Mouse (Mus musculus): Measurements from ENCODE around the gene Axin2. TPM values are rescaled to one million over a fixed set of nuclear protein-coding genes. Genes with fewer than 3 reads are reported as not detected.
A peak's percentile ranks its signal among the peaks of the same experiment; 100 is the strongest.

Axin2 gene
- total and polyA plus RNA-seq, 3 experiments, result 2.8 to 6.6 (median 3.5) TPM

DNA sequence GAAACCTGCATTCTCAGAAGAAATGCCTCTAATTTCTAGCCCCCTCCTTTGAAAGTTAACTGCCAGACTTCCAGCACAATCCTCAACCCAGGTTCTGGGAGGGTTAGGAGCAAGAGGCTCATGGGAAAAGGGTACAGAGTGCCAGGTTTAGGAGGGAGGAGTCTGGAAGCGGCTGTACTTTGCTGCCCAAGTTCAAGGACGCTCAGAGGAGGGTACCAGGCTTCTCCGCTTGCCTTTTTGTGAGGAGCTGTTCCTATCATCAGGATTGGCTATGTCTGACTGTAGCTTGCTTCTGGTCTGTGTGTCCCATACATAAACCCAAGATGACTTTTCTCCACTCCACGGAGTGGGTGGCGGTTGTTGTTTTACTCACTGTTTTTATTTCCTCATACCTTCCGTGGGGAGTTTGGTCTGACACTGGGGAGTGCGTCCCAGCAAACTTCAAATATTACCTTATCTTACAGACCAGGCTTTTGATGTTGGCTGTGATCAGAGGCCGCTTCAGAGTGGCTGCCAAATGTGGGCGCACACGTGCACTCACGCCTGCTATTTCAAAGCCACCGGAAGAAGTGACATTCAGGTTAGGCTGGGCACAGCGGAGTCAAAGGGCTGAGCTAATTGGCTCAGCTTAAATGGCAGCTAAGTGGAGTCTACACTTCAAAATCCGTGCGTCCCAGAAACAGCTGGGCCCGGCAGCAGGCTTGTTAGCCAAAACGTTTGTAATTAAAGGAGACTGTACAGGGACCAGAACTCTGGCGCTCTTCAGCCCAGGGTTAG is 16.1 kb downstream of the Axin2 start:
- no peaks in the 10 kb centered on the region for H3K36me3 ChIP-seq (ENCODE audit: control insufficient read depth, insufficient read depth, low read length)
- H3K4me1 ChIP-seq (ENCODE audit: control insufficient read depth, insufficient read depth, low read length), result peaks cover 4% of the 10 kb centered on the region
- TF ChIP-seq POLR2A (IDR thresholded peaks at IDR 0.05; ENCODE audit: insufficient read depth, low read depth, low read length) (no peak), CTCF (IDR thresholded peaks at IDR 0.05) (no peak), EP300 (IDR thresholded peaks at IDR 0.05; ENCODE audit: insufficient read depth, low read depth, low read length) (no peak)
- no peak overlapping the region for H3K4me3 ChIP-seq
- 0 out of 2 replicates have a peak overlapping the region, but pooled peaks have one; percentile 22 for H3K9ac ChIP-seq (ENCODE audit: low read depth, low read length)
- H3K27ac ChIP-seq, result peak overlapping the region; percentile 23; the same call in 1 of the 2 replicates
- WGBS, result 53% methylated on average over 18 of the region's 18 CpGs
- no peaks in the 10 kb centered on the region for H3K27me3 ChIP-seq (ENCODE audit: control insufficient read depth, insufficient read depth, low read length)
- no peak for DNase-seq
- intact Hi-C loops (cut with DNase I), result no loop called here
- no peaks in the 10 kb centered on the region for H3K79me2 ChIP-seq (replicated peaks; ENCODE audit: control insufficient read depth, insufficient read depth, low read length)

DNA sequence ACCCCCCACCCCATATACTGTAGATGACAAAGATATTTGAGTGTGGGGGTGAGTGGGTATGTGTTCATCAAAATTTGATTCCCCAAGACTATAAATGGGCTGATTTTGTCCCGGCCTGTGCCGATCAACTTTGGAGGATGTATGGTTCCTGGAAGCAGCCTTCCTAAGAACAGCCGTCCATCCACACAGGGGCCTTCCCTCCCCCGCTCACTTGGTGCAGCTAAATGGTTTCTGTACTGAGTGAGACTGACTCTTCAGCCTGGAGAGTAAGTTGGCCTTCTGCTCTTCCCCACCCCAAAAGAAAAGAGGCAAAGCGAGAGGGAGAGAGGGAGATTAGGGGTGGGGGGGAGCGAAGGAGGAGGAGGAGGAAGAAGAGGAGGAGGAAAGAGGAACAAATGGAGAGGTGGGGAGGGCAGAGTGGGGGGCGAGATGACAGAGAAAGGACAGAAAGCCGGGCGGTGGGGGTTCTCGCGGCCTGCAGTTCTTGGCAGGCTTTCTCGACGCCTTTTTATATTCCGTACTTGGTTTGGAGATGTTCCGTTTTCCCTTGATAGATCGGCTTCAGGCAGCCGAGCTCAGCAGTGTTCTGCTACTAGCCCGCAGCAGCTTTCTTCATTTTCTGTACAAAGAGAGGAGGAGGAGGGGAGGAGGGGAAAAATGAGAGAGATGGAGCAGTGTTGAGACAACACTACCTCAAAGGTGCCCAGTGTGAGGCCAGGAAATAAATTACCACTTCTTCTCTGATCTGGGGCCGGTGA is 20.7 kb downstream of the Axin2 start:
- no peak for TF ChIP-seq CTCF (IDR thresholded peaks at IDR 0.05)
- no peak for TF ChIP-seq POLR2A (IDR thresholded peaks at IDR 0.05; ENCODE audit: insufficient read depth, low read depth, low read length)
- TF ChIP-seq EP300 (IDR thresholded peaks at IDR 0.05; ENCODE audit: insufficient read depth, low read depth, low read length), result no peak
- no peaks in the 10 kb centered on the region for H3K27me3 ChIP-seq (ENCODE audit: control insufficient read depth, insufficient read depth, low read length)
- no peak for DNase-seq
- no peaks in the 10 kb centered on the region for H3K4me1 ChIP-seq (ENCODE audit: control insufficient read depth, insufficient read depth, low read length)
- H3K9ac ChIP-seq (ENCODE audit: low read depth, low read length), result no peak overlapping the region
- H3K4me3 ChIP-seq, result no peak overlapping the region
- H3K79me2 ChIP-seq (replicated peaks; ENCODE audit: control insufficient read depth, insufficient read depth, low read length), result no peaks in the 10 kb centered on the region
- intact Hi-C loops (cut with DNase I), result no loop called here
- WGBS, result 72% methylated on average over 19 of the region's 19 CpGs
- no peak overlapping the region for H3K27ac ChIP-seq
- H3K36me3 ChIP-seq (ENCODE audit: control insufficient read depth, insufficient read depth, low read length), result no peaks in the 10 kb centered on the region

DNA sequence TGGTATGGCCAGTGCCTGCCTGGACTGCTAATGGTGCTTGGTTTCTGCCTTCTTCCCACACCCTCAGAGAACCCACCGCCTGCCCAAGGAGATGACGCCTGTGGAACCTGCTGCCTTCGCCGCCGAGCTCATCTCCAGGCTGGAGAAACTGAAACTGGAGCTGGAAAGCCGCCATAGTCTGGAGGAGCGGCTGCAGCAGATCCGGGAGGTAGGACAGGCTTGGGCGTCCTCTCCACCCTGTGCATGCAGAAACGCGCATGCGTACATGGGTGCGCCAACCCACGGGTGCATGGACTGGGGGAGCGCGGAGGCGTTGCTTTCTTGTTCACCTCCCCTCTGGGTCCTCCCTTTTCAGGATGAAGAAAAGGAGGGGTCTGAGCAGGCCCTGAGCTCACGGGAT is 21.7 kb downstream of the Axin2 start:
- H3K36me3 ChIP-seq (ENCODE audit: control insufficient read depth, insufficient read depth, low read length), result no peaks in the 10 kb centered on the region

DNA sequence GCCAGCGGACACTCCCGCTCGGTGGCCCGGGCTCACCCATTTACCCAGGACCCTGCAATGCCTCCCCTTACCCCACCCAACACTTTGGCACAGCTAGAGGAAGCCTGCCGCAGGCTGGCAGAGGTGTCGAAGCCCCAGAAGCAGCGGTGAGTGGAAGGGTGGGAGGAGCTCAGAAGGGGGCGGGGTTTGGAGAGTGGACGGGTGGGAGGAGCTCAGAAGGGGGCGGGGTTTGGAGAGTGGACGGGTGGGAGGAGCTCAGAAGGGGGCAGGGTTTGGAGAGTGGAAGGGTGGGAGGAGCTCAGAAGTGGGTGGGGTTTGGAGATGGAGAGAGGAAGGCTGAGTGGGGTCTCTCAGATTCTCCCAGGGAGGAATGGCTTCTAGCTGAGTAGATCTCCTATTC is 23.6 kb downstream of the Axin2 start:
- DNase-seq, result no peak
- intact Hi-C loops (cut with DNase I), result no loop called here
- TF ChIP-seq POLR2A (IDR thresholded peaks at IDR 0.05; ENCODE audit: insufficient read depth, low read depth, low read length), result no peak
- TF ChIP-seq EP300 (IDR thresholded peaks at IDR 0.05; ENCODE audit: insufficient read depth, low read depth, low read length), result no peak
- TF ChIP-seq CTCF (IDR thresholded peaks at IDR 0.05), result no peak
- Histone ChIP-seq H3K79me2 (replicated peaks; ENCODE audit: control insufficient read depth, insufficient read depth, low read length) (no peaks in the 10 kb centered on the region), H3K4me1 (ENCODE audit: control insufficient read depth, insufficient read depth, low read length) (no peaks in the 10 kb centered on the region), H3K9ac (ENCODE audit: low read depth, low read length) (no peak overlapping the region), H3K4me3 (no peak overlapping the region), H3K27me3 (ENCODE audit: control insufficient read depth, insufficient read depth, low read length) (no peaks in the 10 kb centered on the region), H3K27ac (no peak overlapping the region), H3K36me3 (ENCODE audit: control insufficient read depth, insufficient read depth, low read length) (no peaks in the 10 kb centered on the region)
- WGBS, result 84% methylated on average over 11 of the region's 11 CpGs

More for the DNA sequence above, 21.7 kb downstream of the Axin2 start:
- WGBS, result 89% methylated on average over 18 of the region's 18 CpGs
- Histone ChIP-seq H3K27me3 (ENCODE audit: control insufficient read depth, insufficient read depth, low read length) (no peaks in the 10 kb centered on the region), H3K79me2 (replicated peaks; ENCODE audit: control insufficient read depth, insufficient read depth, low read length) (no peaks in the 10 kb centered on the region), H3K9ac (ENCODE audit: low read depth, low read length) (no peak overlapping the region), H3K27ac (no peak overlapping the region), H3K4me3 (no peak overlapping the region), H3K4me1 (ENCODE audit: control insufficient read depth, insufficient read depth, low read length) (no peaks in the 10 kb centered on the region)
- DNase-seq, result no peak
- intact Hi-C loops (cut with DNase I), result no loop called here
- TF ChIP-seq EP300 (IDR thresholded peaks at IDR 0.05; ENCODE audit: insufficient read depth, low read depth, low read length) (no peak), CTCF (IDR thresholded peaks at IDR 0.05) (no peak), POLR2A (IDR thresholded peaks at IDR 0.05; ENCODE audit: insufficient read depth, low read depth, low read length) (no peak)

DNA sequence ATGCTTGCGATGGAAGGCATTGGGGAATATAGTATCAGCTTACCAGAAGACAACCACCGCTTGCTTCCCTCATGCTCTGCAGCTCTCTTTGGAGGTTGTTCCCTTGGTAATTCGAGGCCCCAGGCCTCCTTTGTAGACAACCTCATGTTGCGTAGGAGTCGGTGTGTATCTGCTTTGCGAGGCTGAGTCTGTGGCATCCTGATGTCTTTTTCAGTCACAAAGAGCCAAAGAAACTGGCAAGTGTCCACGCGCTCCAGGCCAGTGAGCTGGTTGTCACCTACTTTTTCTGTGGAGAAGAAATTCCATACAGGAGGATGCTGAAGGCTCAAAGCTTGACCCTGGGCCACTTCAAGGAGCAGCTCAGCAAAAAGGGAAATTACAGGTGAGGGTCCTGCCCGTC is 25.5 kb downstream of the Axin2 start:
- DNase-seq, result no peak
- no peak overlapping the region for H3K27ac ChIP-seq
- TF ChIP-seq EP300 (IDR thresholded peaks at IDR 0.05; ENCODE audit: insufficient read depth, low read depth, low read length) (no peak), POLR2A (IDR thresholded peaks at IDR 0.05; ENCODE audit: insufficient read depth, low read depth, low read length) (no peak)
- WGBS, result 90% methylated on average over 9 of the region's 9 CpGs
- H3K4me1 ChIP-seq (ENCODE audit: control insufficient read depth, insufficient read depth, low read length), result no peaks in the 10 kb centered on the region
- H3K9ac ChIP-seq (ENCODE audit: low read depth, low read length), result no peak overlapping the region
- no peaks in the 10 kb centered on the region for H3K36me3 ChIP-seq (ENCODE audit: control insufficient read depth, insufficient read depth, low read length)
- intact Hi-C loops (cut with DNase I), result no loop called here
- H3K27me3 ChIP-seq (ENCODE audit: control insufficient read depth, insufficient read depth, low read length), result no peaks in the 10 kb centered on the region
- no peak overlapping the region for H3K4me3 ChIP-seq
- H3K79me2 ChIP-seq (replicated peaks; ENCODE audit: control insufficient read depth, insufficient read depth, low read length), result no peaks in the 10 kb centered on the region

All from heart, adult 2 months (tissue).